Mouse (Mus musculus) heart, postnatal 4 days (tissue): ENCODE results near the gene Psenen. TPM values are rescaled to one million over a fixed set of nuclear protein-coding genes. Genes with fewer than 3 reads are reported as not detected.

Experiments used
- DNase-seq: peaks from one replicate; pipeline ENCODE4 v3.0.0; 2021
- total RNA-seq, 2 experiments: library from RNA; stranded (reverse); gene quantifications; 2 replicates each; pipeline ENCODE4 v1.2.3; 2021

Psenen gene
- total RNA-seq, 2 experiments from 2014 or later, result 80.0 to 83.8 TPM

DNA sequence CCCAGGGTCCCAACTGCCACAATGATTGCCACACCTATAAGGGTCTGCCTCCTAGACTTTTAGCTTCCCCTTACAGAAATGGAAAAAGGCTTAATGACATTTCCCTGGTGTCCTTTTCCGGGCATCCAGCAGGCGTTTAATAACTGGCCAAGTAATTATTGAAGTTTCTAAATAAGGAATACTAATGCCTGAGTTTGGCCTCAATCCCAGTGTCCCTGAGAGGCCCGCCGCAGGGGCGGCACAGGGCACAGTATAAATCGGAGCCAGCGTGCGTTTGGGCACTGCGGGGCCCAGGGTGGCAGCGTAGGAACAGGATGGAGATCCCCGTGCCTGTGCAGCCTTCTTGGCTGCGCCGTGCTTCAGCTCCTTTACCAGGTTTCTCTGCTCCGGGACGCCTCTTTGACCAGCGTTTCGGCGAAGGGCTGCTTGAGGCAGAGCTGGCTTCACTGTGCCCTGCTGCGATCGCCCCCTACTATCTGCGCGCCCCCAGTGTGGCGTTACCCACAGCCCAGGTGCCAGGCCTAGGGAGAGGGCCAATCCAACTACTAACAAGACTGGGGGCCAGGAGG, 10.3 kb downstream of the Psenen start:
- DNase-seq, result peak; percentile 87

DNA sequence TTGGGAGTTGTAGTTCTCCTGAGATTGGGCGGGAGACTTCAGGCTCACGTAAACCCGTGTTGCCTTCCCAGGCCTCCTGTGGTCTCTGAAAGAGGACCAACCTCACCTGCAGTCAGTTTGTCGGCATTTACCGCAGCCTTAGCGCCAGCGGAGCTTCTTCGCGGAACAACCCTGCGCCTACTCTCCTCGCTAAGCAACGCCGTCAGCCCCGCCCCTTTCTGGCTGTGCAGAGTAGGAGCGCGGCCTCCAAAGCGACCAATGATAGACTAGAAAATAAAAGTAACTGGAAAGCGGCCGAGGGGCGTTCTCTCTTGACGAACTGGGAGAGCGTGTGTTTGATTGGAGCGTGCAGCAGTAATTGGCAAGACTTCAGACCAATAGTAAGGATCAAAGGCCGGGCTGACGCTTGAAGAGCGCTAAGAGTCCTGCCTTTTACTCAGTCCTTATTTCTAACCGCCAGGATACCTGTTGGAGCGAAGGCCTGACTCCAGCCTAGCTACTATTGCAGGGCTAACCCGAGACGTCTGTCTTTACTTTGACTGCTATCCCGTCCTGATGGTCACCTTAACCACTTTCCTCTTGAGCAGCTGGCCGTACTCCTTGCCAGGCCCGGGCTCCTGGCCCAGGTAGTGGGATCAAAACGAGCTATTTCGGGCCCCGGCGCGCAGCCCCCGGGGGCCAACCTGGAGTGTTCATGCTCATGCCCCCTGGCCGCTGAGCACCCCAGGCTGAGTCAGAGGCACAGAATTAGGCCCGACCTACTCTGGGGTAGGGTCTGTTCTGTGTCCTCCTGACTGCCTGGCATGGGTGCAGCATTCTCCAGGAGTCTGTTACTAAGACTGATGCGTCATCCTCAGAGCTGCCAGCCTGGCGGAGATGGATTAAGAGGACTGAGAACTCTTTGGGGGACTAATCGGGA, 11.1 kb downstream of the Psenen start, which contains the start of the genes Hspb6 and Proser3:
TSS of gene Hspb6 (plus strand) at position 77 of the 919 bp plus-strand sequence.
TSS of gene Proser3 (minus strand) at position 198 of the 919 bp plus-strand sequence.
- peak; percentile 97 for DNase-seq

DNA sequence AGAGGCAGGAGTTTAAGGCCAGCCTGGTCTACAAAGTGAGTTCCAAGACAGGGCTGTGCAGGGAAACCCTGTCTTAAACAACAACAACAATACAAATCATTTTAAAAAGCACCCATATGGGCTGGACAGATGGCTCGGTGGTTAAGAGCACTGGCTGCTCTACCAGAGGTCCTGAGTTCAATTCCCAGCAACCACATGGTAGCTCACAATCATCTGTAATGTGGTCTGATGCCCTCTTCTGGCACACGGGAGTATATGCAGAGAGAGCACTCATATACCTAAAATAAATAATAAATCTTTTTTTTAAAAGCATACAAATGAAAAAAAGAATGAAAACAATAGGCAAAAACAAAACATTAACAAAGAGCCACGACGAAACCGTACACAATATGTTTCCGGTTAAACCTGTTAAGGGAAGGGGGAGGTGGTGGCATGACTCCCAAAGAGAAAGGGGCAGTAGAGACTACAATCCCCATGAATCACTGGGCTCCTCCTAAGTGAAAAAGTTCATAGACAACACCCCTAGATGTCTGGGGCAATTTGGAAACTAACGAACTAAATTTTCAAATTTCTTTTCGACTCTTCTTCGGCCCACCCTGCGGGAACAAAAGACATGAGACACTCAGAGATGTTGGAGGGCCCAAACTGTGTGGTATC, 11.9 kb downstream of the Psenen start:
- DNase-seq, result no peak

DNA sequence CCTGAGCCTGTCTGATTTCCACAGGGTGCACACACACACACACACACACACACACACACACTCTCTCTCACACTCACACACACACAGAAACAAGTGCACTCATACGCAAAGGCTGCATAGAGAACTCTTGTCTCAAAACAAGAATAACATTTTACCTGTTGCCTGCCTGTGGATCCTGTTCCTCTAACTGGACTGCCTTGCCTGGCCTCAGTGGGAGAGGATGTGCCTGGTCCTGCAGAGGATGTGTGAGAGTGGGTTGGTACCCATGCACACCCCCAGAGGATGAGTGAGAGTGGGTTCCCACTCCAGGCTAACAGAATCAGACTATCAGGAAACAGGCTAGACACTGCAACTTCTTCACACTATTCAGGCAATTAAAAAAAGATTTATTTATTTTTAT, 12.8 kb downstream of the Psenen start:
- no peak for DNase-seq

DNA sequence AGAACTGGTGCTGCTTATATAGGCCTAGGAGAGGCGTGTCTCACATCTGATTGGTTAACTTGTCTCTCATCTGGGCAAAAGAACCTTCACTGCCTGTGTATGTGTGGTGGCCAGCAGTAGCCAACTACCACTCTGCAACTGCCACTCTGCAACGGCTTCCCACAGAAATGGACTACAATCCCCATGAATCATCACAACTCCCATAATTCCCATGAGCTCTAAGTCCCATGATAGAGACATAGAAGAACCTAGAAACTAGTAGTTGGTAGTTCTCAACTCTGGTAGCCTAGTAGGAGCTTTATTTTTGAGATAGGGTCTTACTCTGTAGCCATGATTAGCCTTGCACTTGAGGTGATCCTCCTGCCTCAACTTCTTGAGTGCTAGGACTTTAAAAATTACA, 13.5 kb downstream of the Psenen start:
- DNase-seq, result no peak

DNA sequence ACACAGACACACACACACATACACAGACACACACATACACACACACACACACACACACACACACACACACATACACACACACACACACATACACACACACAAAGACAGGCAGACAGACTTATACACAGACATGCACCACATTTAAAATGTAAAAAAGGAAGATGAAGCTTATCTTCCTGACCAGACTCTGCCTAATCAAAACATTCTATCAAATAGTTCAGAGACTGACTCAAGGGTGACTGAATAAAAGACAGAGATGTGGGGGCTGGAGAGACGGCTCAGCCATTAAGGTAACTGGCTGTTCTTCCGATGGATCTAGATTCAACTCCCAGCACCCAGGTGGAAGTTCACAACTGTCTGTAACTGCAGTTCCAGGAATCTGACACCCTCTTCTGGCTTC, 19.1 kb downstream of the Psenen start:
- no peak for DNase-seq

DNA sequence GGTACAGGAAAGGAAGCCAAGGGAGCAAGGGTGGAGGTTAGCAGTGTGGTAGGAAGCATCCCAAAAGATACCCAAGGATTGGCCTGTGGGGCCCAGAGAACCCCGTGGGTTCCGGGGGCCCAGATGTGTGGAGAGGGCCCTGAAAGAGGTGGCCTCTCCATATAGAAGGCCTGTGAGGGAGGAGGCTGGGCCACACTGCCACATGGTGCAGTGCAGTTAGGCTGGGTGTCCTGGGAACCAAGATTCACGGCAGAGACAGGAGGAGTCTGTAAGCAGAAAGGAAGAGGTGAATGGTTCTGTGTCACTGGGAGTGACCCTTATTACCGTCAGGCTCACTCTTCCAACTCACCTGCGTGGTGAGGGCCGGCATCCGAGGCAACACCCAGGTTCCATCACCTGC, 22.9 kb downstream of the Psenen start:
- DNase-seq, result no peak

DNA sequence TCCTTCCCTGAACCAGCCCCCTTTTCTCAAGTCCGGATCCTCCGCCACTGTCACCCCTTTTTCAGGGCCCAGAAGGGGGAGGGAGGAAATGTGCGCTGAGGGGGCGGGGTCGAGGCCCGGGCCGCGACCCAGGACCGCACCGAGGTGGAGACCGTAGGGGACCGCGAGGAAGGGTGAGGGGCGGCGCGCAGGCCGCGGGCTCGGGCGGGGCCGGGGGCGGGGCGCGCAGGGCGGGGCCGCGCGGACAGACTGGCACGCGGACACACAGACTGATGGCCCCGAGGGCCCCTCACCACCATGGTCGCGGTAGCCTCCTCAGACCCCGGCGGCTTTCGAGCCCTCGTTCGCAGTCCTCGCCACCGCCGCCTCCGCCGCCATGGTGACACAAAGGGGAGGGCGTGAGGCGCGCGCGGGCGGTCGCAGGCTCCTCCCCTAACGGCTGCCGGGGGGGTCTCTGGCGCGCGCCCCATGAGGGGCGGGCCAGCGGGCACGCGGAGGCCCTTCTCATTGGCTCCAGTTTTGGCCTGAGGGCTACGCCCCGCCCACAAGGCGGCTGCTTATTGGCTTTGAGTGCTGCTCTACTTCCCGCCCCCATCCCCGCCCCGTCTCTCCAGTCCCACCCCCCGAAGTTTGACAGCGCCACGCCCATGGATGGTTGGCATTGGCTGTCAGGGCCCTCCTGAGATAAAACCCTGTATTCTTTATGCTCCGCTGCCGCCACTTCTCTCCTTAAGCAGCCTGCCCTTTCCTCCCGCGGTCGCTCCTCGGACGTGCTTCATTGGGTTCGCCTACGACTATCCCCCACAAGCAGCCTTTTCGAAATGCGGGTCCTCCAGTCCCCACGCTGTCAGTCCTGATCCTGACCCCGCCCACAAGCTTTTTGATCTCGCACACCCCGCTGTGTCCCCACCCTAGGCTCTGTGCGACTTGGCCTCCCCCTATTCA, 28.5 kb downstream of the Psenen start, which contains the start of gene Arhgap33:
TSS of gene Arhgap33 (minus strand) at position 428 of the 945 bp plus-strand sequence.
- DNase-seq, result peak; percentile 97

DNA sequence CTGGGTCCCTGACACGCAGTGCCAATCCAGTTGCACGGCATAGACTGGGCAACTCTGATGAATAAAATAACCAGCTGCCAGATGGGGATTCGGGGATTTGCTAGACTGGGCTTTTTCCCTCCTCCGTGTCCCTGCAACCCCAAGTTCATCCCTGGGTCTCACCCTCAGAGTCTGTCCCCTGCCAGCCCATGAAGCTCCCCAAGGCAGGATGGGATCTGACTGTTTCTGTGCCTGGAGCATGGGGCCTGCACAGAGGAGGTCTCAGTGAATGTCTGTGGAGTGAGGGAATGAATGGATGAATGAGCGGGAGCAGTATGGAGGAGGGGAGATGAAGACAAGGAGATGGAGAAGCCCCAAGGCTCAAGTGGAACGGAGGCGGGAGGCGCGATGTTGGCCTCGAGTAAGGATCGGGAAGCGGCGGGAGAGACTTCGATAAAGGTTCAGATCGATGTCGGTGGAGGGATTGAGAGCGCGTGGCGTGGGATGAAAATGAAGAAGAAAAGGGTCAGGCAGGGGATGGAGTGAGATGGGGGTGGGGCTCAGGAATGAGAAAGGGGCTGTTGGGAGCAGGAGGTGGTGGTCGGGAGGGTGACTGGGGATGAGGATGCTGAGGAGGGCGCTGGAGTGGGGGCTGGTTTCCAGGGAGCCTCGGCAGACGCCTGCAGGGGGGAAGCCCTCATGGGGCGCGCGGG, 29.3 kb downstream of the Psenen start:
- no peak for DNase-seq

DNA sequence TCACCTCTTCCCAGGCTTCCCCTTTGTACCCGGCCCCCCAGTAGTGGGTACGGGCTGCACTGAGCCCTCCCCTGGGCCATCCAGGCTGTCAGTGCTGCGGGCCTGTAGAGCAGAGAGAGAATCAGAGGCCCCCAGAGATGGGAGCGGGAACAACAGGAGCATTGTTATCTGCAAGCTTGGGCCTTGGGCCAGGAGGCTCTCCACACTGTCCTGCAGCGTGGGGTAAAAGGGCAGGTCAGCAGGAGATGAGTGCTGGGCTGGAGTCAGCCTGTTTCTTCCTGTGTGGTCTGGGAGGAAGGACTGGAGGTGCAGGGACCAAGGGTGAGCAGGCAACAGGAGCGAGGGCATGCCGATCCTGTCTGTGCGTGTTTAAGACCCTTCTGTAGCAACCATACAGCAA, 30.5 kb downstream of the Psenen start:
- DNase-seq, result peak; percentile 70

DNA sequence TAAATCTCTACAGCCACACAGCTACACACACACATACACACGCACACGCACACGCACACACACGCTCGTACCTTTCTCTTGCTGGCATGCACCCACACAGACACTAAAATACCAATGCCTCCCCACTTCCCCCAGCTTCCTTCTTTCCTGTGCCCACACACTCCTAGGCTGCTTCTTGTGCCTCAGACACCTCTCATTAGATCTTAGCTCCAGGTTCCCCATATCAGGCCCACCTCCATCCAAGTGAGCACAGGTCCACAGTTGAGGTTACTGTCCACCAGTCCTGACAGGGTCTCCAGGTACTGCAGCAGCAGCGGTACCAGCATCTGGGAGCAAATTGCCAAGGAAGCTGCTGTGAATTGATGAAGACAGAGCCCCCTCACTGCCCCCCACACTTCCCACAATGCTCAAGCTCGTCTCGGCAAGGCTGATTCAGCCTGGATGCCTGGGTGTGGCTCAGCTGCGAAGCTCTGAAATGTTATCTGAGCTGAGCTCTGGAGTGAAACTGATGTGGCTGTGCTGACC, 32.1 kb downstream of the Psenen start:
- no peak for DNase-seq

DNA sequence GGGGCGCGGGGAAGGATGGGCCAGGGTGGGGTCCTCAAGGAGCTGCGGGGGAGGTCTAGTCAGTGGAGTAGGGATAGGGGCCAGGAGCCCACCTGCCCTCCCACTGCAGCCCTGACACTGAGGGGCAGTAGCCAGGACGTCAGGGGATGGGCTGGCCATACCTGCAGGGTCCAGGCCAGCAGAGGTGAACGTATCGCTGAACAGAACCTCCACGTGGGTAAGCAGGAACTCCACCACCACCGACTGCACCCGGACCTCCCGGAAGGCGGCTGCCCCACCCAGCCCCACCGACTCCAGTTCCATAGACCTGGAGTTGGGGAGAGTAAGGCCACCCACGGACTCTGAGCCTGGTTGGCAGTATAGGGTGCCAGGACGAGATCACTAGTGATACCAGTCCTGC, 36.4 kb downstream of the Psenen start:
- DNase-seq, result no peak

DNA sequence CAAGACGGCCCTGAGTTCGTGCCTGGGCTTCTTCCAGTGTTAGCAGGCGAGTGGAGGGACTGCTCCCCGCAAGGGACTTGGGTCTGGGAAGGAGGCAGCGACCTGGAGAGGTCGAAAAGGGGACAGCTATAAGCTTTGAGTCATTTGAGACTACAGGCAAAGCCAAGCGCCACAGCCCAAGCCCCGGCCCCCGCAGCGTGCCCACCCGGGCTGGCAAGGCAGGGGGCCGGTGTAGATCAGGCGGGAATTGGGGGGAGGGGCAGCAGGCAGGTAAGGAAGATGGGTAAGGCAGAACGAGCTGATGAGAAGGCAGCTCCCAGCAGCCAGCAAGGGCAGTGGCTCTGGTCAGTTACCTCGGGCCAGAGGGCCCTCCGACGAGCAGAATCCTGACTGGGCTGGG, 37.0 kb downstream of the Psenen start:
- no peak for DNase-seq

DNA sequence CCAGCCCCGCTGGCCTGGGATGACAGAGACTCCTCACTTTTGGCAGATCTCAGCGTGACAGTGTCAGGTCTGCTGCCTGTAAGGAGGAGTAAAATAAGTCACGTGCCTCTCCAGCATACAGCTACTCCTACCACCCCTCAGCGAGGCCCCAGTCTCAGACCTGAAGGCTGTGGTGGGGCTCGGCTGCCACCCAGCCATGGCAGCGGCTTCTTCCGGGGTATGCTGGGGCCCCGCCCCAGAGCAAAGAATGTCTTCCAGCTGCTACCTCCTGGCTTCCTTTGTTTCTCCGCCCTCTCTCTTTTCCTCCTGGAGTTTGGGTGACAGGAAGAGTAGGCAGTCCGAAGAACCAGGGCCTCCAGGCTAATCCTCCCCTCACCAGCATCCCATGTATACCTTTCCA, 37.5 kb downstream of the Psenen start:
- DNase-seq, result no peak

DNA sequence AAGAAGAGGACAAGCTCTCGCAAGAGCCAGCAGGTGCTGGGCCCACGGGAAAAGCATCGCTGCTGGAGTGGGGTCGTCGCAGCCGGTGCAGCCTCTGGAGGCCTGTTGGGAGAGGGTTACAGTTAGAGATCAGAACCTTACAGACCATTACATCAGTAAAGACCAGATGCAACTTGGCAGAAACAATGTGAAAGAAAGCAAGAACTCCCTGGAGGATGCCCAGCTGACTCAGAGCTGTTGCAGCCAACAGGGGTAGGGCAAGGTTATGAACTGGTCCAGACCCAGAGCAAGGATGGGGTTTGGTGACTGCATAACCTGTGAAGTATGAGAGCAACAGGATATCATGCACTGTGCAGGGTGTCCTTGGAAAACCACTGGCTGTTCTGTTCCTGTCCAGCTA, 38.9 kb downstream of the Psenen start:
- DNase-seq, result no peak

DNA sequence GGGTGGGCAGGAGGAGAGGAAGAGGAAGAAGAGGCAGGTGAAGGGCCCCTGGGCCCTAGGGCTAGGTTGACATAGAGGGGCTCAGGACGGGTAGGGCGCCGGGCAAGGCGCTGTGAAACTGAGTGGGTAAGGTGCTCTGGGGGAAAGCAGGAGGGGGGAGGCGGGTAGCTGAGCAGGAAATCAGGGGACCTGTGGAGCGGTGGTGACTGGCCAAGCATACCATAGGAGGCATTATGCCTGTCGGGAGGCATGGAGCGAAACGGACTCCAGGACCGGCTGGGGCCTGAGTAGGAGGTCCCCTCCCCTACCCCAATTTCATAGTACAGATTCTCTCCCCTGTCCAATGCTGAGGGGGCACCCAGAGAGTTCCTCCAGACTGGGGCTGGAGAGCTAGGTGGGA, 40.6 kb downstream of the Psenen start:
- no peak for DNase-seq

DNA sequence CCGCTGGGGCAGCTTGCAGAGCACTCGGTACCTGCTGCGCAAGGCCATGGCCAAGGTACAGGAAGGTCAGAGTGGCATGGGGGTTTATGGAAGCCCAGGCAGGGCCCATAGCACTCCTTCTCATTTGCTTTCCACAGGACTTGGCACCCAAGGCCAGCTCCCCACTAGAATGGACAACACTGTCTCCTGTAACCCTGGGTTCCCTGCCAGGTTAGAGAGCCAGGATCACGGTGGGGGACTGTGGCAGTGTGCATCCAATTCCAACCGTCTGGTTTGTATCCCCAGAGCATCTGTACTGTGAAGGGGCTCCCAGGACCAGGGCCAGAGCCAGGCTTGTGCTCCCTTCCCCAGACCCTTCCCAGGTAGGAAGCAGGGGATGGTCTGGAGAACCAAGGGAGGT, 42.6 kb downstream of the Psenen start:
- no peak for DNase-seq

DNA sequence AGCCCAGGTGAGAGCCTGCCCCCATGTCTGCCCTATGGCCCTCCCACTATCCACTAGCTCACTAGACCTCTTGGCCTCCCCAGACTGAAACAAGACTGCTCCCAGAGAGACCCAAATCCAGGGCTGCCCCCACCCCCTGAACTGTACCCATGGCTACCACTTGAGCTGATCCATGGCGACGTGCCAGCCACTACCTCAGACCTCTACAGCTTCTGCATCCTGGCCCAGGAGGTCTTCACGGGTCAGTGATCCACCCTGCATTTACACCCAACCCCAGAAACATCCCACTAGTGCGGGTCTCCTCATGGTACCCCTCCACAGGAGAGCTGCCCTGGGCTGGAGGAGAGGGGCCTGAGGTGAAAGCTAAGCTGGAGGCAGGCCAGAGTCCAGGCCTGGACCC, 43.0 kb downstream of the Psenen start:
- no peak for DNase-seq

DNA sequence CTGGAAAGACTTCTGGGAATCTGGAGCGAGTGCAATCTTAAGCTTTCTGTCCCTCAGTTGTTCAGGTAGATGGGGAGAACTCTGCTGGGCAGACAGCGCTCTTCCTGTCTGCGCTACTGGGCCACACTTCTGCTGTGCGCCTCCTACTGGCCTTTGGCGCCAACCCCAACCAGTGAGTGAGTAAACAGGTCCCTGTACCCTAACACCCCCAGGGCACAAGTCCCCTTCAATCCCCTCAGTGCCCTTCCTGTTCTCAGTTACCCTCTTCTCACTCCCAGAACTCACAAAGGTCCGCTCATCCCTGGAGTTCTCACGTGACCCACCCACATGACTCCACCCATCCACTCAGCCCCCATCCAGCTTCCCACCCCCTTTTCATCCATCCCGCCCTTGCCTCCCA, 45.1 kb downstream of the Psenen start:
- DNase-seq, result no peak

DNA sequence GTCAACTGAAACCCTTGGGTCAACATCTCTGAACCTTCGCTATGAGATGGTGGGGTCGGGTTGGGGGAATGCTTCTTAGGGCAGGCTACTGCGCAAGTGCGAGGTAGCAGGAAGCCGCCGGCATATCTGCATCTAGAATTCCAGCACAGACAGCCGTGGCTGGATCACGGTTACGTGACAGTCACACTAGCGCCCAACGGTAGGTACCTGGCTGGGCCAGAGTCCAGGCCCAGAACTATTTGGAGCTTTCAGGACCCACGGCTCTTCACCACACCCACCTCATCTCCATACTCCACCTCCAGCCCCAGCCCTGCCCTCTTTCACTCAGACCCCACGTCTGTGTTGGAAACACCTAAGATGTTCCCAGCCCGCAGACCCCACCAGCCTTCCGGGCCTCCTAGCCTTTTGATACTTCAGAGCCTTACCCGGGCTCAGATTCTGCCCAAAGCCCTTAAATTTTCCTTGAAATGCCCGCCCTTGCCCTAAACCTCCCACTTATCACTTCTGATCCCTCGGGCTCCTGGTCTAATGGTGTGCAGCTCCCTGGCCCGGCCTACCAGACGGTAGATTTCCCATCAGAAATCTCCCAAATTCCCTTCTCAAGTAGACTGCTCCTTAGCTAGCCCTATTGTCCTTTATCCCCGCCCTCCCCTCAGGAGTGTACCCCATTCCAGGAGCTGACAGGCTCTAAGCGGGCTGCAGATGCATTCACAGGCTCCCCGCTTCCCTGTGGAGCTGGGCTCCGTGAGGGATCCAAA, 48.2 kb downstream of the Psenen start:
- no peak for DNase-seq
